Mouse (Mus musculus): ENCODE results near the gene Dnah3.
A peak's percentile ranks its signal among the peaks of the same experiment; 100 is the strongest.

Gene Dnah3

GRCm38 (mm10) chr7:120095180-120095579 lies at the start of gene Dnah3:
Gene Dnah3, minus strand, starts transcription at chr7:120095280.
- DNase-seq (ENCODE audit: low read depth, low spot score), result no peak

- no peak for DNase-seq (ENCODE audit: low read depth, low spot score)
Observed at GRCm38 (mm10) chr7:120142743-120143142, 47.7 kb upstream of the Dnah3 start.

- peak; percentile 4 for DNase-seq (ENCODE audit: low read depth, low spot score)
Observed at GRCm38 (mm10) chr7:120128951-120129350, 33.9 kb upstream of the Dnah3 start.

- no peak for DNase-seq (ENCODE audit: low read depth, low spot score)
Observed at GRCm38 (mm10) chr7:120127686-120128059, 32.6 kb upstream of the Dnah3 start.

- no peak for DNase-seq (ENCODE audit: low read depth, low spot score)
Observed at GRCm38 (mm10) chr7:120126976-120127685, 32.1 kb upstream of the Dnah3 start.

GRCm38 (mm10) chr7:120124844-120125243 lies 29.8 kb upstream of the Dnah3 start:
- peak; percentile 72 for DNase-seq (ENCODE audit: low read depth, low spot score)

GRCm38 (mm10) chr7:120123776-120124175 lies 28.7 kb upstream of the Dnah3 start:
- no peak for DNase-seq (ENCODE audit: low read depth, low spot score)

GRCm38 (mm10) chr7:120117529-120117928 lies 22.4 kb upstream of the Dnah3 start:
- DNase-seq (ENCODE audit: low read depth, low spot score), result no peak

- no peak for DNase-seq (ENCODE audit: low read depth, low spot score)
Observed at GRCm38 (mm10) chr7:120116976-120117375, 21.9 kb upstream of the Dnah3 start.

- no peak for DNase-seq (ENCODE audit: low read depth, low spot score)
Observed at GRCm38 (mm10) chr7:120109676-120110075, 14.6 kb upstream of the Dnah3 start.

GRCm38 (mm10) chr7:120106356-120106755 lies 11.3 kb upstream of the Dnah3 start:
- DNase-seq (ENCODE audit: low read depth, low spot score), result no peak

GRCm38 (mm10) chr7:120104975-120105374 lies 9.9 kb upstream of the Dnah3 start:
- peak; percentile 50 for DNase-seq (ENCODE audit: low read depth, low spot score)

GRCm38 (mm10) chr7:120103019-120103567 lies 8.0 kb upstream of the Dnah3 start:
- no peak for DNase-seq (ENCODE audit: low read depth, low spot score)

- DNase-seq (ENCODE audit: low read depth, low spot score), result peak; percentile 74
Observed at GRCm38 (mm10) chr7:120102164-120102972, 7.3 kb upstream of the Dnah3 start, which contains the start of gene Tmem159. Gene Tmem159, plus strand, starts transcription at chr7:120102353.

GRCm38 (mm10) chr7:120098403-120098802 lies 3.3 kb upstream of the Dnah3 start:
- peak; percentile 40 for DNase-seq (ENCODE audit: low read depth, low spot score)

GRCm38 (mm10) chr7:120097845-120098244 lies 2.8 kb upstream of the Dnah3 start:
- peak; percentile 74 for DNase-seq (ENCODE audit: low read depth, low spot score)

GRCm38 (mm10) chr7:120094216-120094615 lies 864 bp downstream of the Dnah3 start:
- no peak for DNase-seq (ENCODE audit: low read depth, low spot score)

GRCm38 (mm10) chr7:120093033-120093432 lies 2.0 kb downstream of the Dnah3 start:
- no peak for DNase-seq (ENCODE audit: low read depth, low spot score)

GRCm38 (mm10) chr7:120080177-120080576 lies 14.9 kb downstream of the Dnah3 start:
- DNase-seq (ENCODE audit: low read depth, low spot score), result no peak

GRCm38 (mm10) chr7:120069164-120069563 lies 25.9 kb downstream of the Dnah3 start:
- no peak for DNase-seq (ENCODE audit: low read depth, low spot score)

GRCm38 (mm10) chr7:120068114-120068513 lies 27.0 kb downstream of the Dnah3 start:
- DNase-seq (ENCODE audit: low read depth, low spot score), result no peak

- peak; percentile 4 for DNase-seq (ENCODE audit: low read depth, low spot score)
Observed at GRCm38 (mm10) chr7:120064045-120064444, 31.0 kb downstream of the Dnah3 start.
